Comparison of ENCODE assay signal across 8 mouse cellular contexts in genomic region chr13:21362621-21363248, GRCm38 (mm10). TPM values are rescaled to one million over a fixed set of nuclear protein-coding genes. Genes with fewer than 3 reads are reported as not detected.
DNase-seq lines count a peak whose midpoint lies in the region; ATAC-seq lines count a peak whose summit lies in the region.

Gene Zscan12, plus strand, starts transcription at chr13:21362820.

- peak within 1 kb of the TSS; percentile 88 for H3K9ac ChIP-seq in heart, embryonic 14.5 days (ENCODE audit: low read length)
- peak within 1 kb of the TSS; percentile 83 for H3K9ac ChIP-seq in liver, embryonic 13.5 days
- H3K9ac ChIP-seq in stomach, embryonic 16.5 days (ENCODE audit: low read length), result peak within 1 kb of the TSS; percentile 84

- peak within 1 kb of the TSS; percentile 85 to 90 for H3K27ac ChIP-seq in heart, embryonic 14.5 days (replicated peaks in 1 of 2; ENCODE audit: control insufficient read depth in 1 of 2, insufficient read depth in 1 of 2, low read depth in 2 of 2, low read length in 2 of 2)
- H3K27ac ChIP-seq in liver, embryonic 13.5 days, result peak within 1 kb of the TSS; percentile 71
- peak within 1 kb of the TSS; percentile 71 for H3K27ac ChIP-seq in stomach, embryonic 16.5 days (ENCODE audit: low read length)

- ATAC-seq in CD4-positive, CD25-positive, alpha-beta regulatory T cell, adult 4 months, result peak; percentile 83
- ATAC-seq in heart, embryonic 14.5 days (ENCODE audit: insufficient number of reproducible peaks, insufficient read depth, low FRiP score, low read depth), result peak; percentile 98
- ATAC-seq in liver, embryonic 13.5 days (ENCODE audit: low read depth), result peak; percentile 99
- peak; percentile 99 for ATAC-seq in stomach, embryonic 16.5 days (ENCODE audit: insufficient read depth, low FRiP score)

- peak within 1 kb of the TSS; percentile 75 for H3K4me2 ChIP-seq in heart, embryonic 14.5 days (ENCODE audit: low read length)
- peak within 1 kb of the TSS; percentile 66 for H3K4me2 ChIP-seq in liver, embryonic 13.5 days
- H3K4me2 ChIP-seq in stomach, embryonic 16.5 days (ENCODE audit: low read depth, low read length), result peak within 1 kb of the TSS; percentile 75

- H3K27me3 ChIP-seq in heart, embryonic 14.5 days (ENCODE audit: control insufficient read depth, insufficient read depth, low read length), result no peaks in the 10 kb centered on the region
- 0 out of 2 replicates have a peak, but pooled peaks cover 3% of the 10 kb centered on the region for H3K27me3 ChIP-seq in liver, embryonic 13.5 days
- H3K27me3 ChIP-seq in stomach, embryonic 16.5 days (ENCODE audit: control insufficient read depth, insufficient read depth, low read length), result no peaks in the 10 kb centered on the region

- H3K4me3 ChIP-seq in heart, embryonic 14.5 days (ENCODE audit: control insufficient read depth in 1 of 2, insufficient read depth in 1 of 2, low read depth in 1 of 2, low read length in 2 of 2), result peak within 1 kb of the TSS; percentile 75 to 99
- peak within 1 kb of the TSS; percentile 75 for H3K4me3 ChIP-seq in liver, embryonic 13.5 days (replicated peaks)
- H3K4me3 ChIP-seq in stomach, embryonic 16.5 days (replicated peaks; ENCODE audit: low read length), result peak within 1 kb of the TSS; percentile 79

- peaks cover 13% of the 10 kb centered on the region; the same call in 1 of the 2 replicates for H3K36me3 ChIP-seq in heart, embryonic 14.5 days (ENCODE audit: control insufficient read depth, insufficient read depth, low read length)
- H3K36me3 ChIP-seq in liver, embryonic 13.5 days, result peaks cover 8% of the 10 kb centered on the region; the same call in 1 of the 2 replicates
- no peaks in the 10 kb centered on the region for H3K36me3 ChIP-seq in stomach, embryonic 16.5 days (ENCODE audit: control insufficient read depth, insufficient read depth, low read length)

- DNase-seq in c-Kit-negative CD71-positive TER-119-positive erythroid progenitor cells, embryonic 14.5 days (ENCODE audit: low read depth, low spot score), result peak; percentile 80
- peak; percentile 77 for DNase-seq in fibroblast of lung, adult 2 months (ENCODE audit: low read depth)
- DNase-seq in kidney, postnatal 14 days, result peak; percentile 94
- peak; percentile 85 for DNase-seq in liver, embryonic 13.5 days
- DNase-seq in neural tube, embryonic 10.5 days (ENCODE audit: extremely low spot score, low spot score), result peak; percentile 93

- H3K9me3 ChIP-seq in heart, embryonic 14.5 days (ENCODE audit: control insufficient read depth, low read length), result no peaks in the 10 kb centered on the region
- H3K9me3 ChIP-seq in liver, embryonic 13.5 days (replicated peaks), result no peaks in the 10 kb centered on the region
- H3K9me3 ChIP-seq in stomach, embryonic 16.5 days (replicated peaks; ENCODE audit: control insufficient read depth, low read length), result no peaks in the 10 kb centered on the region

- H3K4me1 ChIP-seq in heart, embryonic 14.5 days (ENCODE audit: control insufficient read depth in 2 of 2, insufficient read depth in 2 of 2, low read length in 2 of 2), result peaks cover 3 to 18% of the 10 kb centered on the region in 2 experiments
- peaks cover 21% of the 10 kb centered on the region for H3K4me1 ChIP-seq in liver, embryonic 13.5 days (replicated peaks)
- peaks cover 11% of the 10 kb centered on the region for H3K4me1 ChIP-seq in stomach, embryonic 16.5 days (ENCODE audit: control insufficient read depth, insufficient read depth, low read length)

- 1% methylated on average over 29 of the region's 29 CpGs for WGBS in heart, embryonic 14.5 days
- WGBS in liver, embryonic 13.5 days (ENCODE audit: insufficient replicate concordance), result under 1% methylated on average over 29 of the region's 29 CpGs
- 0% methylated on average over 29 of the region's 29 CpGs for WGBS in stomach, embryonic 16.5 days

RNA-seq across cellular contexts. Expression of gene Zscan12, which starts in this region (rescaled TPM):
- polyA plus RNA-seq in CD4-positive, CD25-positive, alpha-beta regulatory T cell, adult 4 months (2017; shearing (Covaris generic)), result 10 to 100 TPM in 1 of 2 experiments, 1 to 10 TPM in 1; 7.7 to 10.6 TPM
- 6.9 and 8.1 TPM in 2 replicates for polyA plus RNA-seq in heart, embryonic 14.5 days (2014; fragmentation: Nextera tagmentation; extraction: Ambion mirVana)
- 4.4 and 5.0 TPM in 2 replicates for polyA plus RNA-seq in liver, embryonic 13.5 days (2015; fragmentation: Nextera tagmentation; extraction: Ambion mirVana)
- 8.6 and 9.6 TPM in 2 replicates for polyA plus RNA-seq in stomach, embryonic 16.5 days (2015; fragmentation: Nextera tagmentation; extraction: Ambion mirVana)

Comparison
In these comparisons a context has a peak if more than half of its experiments do, and no peak if none do; other contexts are left out.
1. Peak in every context shown above with its lines: DNase-seq, ATAC-seq, H3K4me3 ChIP-seq and H3K27ac ChIP-seq.